Mouse (Mus musculus): Measurements from ENCODE around the gene Gm13272. TPM values are rescaled to one million over a fixed set of nuclear protein-coding genes. Genes with fewer than 3 reads are reported as not detected.
"Not testable (repeated sequence)": the region's sequence is repeated elsewhere in the genome, so short reads cannot be mapped to it uniquely, and the experiment has no call there.

The Gm13272 gene
- polyA plus RNA-seq, 1 experiment from 2014 or later: not detected

GRCm38 (mm10) chr4:88793936-88794675 lies 14.5 kb downstream of the Gm13272 start, which contains the start of gene Gm13275:
TSS of gene Gm13275 (plus strand) at chr4:88794487.
- ATAC-seq (ENCODE audit: low read depth); H3K27ac ChIP-seq (replicated peaks; ENCODE audit: low read depth, low read length); H3K9ac ChIP-seq (ENCODE audit: low read depth, low read length); H3K4me3 ChIP-seq (ENCODE audit: low read depth, low read length); H3K4me1 ChIP-seq (ENCODE audit: control insufficient read depth, insufficient read depth, low read length); H3K27me3 ChIP-seq (replicated peaks; ENCODE audit: control insufficient read depth, insufficient read depth, low read length); H3K36me3 ChIP-seq (ENCODE audit: control insufficient read depth, insufficient read depth, low read length); H3K9me3 ChIP-seq (ENCODE audit: control insufficient read depth, low read length); H3K4me2 ChIP-seq (ENCODE audit: low read depth, low read length); DNase-seq (ENCODE audit: low spot score): not testable (repeated sequence)
- WGBS: no CpG with 5 or more reads among the region's 52 CpGs

- not testable (repeated sequence) for DNase-seq (ENCODE audit: low spot score); H3K4me1 ChIP-seq (ENCODE audit: control insufficient read depth, insufficient read depth, low read length); H3K4me2 ChIP-seq (ENCODE audit: low read depth, low read length); H3K4me3 ChIP-seq (ENCODE audit: low read depth, low read length); H3K9ac ChIP-seq (ENCODE audit: low read depth, low read length); ATAC-seq (ENCODE audit: low read depth); H3K36me3 ChIP-seq (ENCODE audit: control insufficient read depth, insufficient read depth, low read length); H3K27me3 ChIP-seq (replicated peaks; ENCODE audit: control insufficient read depth, insufficient read depth, low read length); H3K27ac ChIP-seq (replicated peaks; ENCODE audit: low read depth, low read length); H3K9me3 ChIP-seq (ENCODE audit: control insufficient read depth, low read length)
- WGBS: no CpG with 5 or more reads among the region's 28 CpGs
Measured at GRCm38 (mm10) chr4:88797097-88797496, 17.4 kb downstream of the Gm13272 start, which contains the start of gene Gm13279. TSS of gene Gm13279 (plus strand) at chr4:88797397.

DNA sequence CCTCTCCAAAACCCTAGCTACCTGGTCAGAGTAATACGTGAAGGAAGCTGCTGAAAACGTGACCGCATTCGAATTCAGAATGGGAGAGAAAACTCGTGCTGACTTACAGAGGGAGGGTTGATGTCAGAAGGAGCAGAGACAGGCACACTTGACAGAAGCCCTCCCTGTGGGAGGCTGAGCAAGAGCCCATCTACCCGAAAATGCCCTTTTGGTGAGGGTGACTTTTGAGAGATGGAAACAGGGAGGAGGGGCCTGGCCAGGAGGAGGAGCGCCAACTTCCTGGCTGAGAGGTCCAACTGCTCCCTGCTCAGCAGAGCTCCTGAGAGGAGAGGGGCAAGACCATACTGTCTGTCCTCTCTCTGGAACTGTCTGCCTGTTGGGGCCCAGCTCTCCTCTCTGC lies 19.7 kb downstream of the Gm13272 start, which contains the start of gene Gm13285:
Gm13285 (plus strand) TSS at position 301 of the 400 bp plus-strand sequence.
- not testable (repeated sequence) for H3K9me3 ChIP-seq (ENCODE audit: control insufficient read depth, low read length); H3K4me3 ChIP-seq (ENCODE audit: low read depth, low read length); H3K4me1 ChIP-seq (ENCODE audit: control insufficient read depth, insufficient read depth, low read length); H3K9ac ChIP-seq (ENCODE audit: low read depth, low read length); H3K27ac ChIP-seq (replicated peaks; ENCODE audit: low read depth, low read length); ATAC-seq (ENCODE audit: low read depth); H3K4me2 ChIP-seq (ENCODE audit: low read depth, low read length); DNase-seq (ENCODE audit: low spot score); H3K36me3 ChIP-seq (ENCODE audit: control insufficient read depth, insufficient read depth, low read length); H3K27me3 ChIP-seq (replicated peaks; ENCODE audit: control insufficient read depth, insufficient read depth, low read length)
- 0% methylated on average over 2 of the region's 7 CpGs for WGBS

GRCm38 (mm10) chr4:88802954-88803353 lies 23.3 kb downstream of the Gm13272 start, which contains the start of gene Gm13287:
TSS of gene Gm13287 (plus strand) at chr4:88803254.
- H3K4me3 ChIP-seq (ENCODE audit: low read depth, low read length); H3K9me3 ChIP-seq (ENCODE audit: control insufficient read depth, low read length); H3K4me1 ChIP-seq (ENCODE audit: control insufficient read depth, insufficient read depth, low read length); H3K9ac ChIP-seq (ENCODE audit: low read depth, low read length); H3K27ac ChIP-seq (replicated peaks; ENCODE audit: low read depth, low read length); ATAC-seq (ENCODE audit: low read depth); DNase-seq (ENCODE audit: low spot score); H3K36me3 ChIP-seq (ENCODE audit: control insufficient read depth, insufficient read depth, low read length); H3K27me3 ChIP-seq (replicated peaks; ENCODE audit: control insufficient read depth, insufficient read depth, low read length); H3K4me2 ChIP-seq (ENCODE audit: low read depth, low read length): not testable (repeated sequence)
- WGBS: no CpG with 5 or more reads among the region's 29 CpGs

DNA sequence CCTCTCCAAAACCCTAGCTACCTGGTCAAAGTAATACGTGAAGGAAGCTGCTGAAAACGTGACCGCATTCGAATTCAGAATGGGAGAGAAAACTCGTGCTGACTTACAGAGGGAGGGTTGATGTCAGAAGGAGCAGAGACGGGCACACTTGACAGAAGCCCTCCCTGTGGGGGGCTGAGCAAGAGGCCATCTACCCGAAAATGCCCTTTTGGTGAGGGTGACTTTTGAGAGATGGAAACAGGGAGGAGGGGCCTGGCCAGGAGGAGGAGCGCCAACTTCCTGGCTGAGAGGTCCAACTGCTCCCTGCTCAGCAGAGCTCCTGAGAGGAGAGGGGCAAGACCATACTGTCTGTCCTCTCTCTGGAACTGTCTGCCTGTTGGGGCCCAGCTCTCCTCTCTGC lies 25.6 kb downstream of the Gm13272 start, which contains the start of gene Gm13288:
Gm13288 (plus strand) TSS at position 301 of the 400 bp plus-strand sequence.
- WGBS: no CpG with 5 or more reads among the region's 8 CpGs
- peak within 1 kb of the TSS; percentile 32; the same call in 1 of the 2 replicates for H3K4me2 ChIP-seq (ENCODE audit: low read depth, low read length)
- not testable (repeated sequence) for H3K36me3 ChIP-seq (ENCODE audit: control insufficient read depth, insufficient read depth, low read length); DNase-seq (ENCODE audit: low spot score); H3K9me3 ChIP-seq (ENCODE audit: control insufficient read depth, low read length); H3K27me3 ChIP-seq (replicated peaks; ENCODE audit: control insufficient read depth, insufficient read depth, low read length); ATAC-seq (ENCODE audit: low read depth); H3K27ac ChIP-seq (replicated peaks; ENCODE audit: low read depth, low read length); H3K9ac ChIP-seq (ENCODE audit: low read depth, low read length); H3K4me1 ChIP-seq (ENCODE audit: control insufficient read depth, insufficient read depth, low read length)
- peak within 1 kb of the TSS; percentile 20; the same call in 1 of the 2 replicates for H3K4me3 ChIP-seq (ENCODE audit: low read depth, low read length)

DNA sequence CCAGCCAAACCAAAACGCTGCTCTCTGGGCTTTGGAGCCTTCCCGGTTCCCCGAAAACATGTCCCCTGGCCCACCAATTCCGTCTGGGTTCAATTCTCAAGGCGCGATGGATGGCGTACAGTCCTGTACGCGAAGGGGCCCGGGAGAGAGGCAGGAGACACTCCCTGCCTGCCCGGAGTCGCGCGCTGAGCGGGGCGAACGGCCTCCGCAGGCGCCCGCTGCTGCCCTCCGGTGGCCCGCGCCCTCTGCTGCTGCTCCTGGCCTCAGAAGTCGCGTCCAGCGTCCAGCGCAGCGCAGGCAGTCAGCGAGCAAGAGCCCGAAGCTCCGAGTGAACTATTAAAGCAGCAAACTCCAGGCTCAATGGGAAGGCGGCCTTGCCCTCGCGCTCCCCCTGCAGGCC lies 26.1 kb downstream of the Gm13272 start:
- WGBS: no CpG with 5 or more reads among the region's 34 CpGs
- not testable (repeated sequence) for H3K4me1 ChIP-seq (ENCODE audit: control insufficient read depth, insufficient read depth, low read length); H3K9me3 ChIP-seq (ENCODE audit: control insufficient read depth, low read length); H3K27ac ChIP-seq (replicated peaks; ENCODE audit: low read depth, low read length); ATAC-seq (ENCODE audit: low read depth); DNase-seq (ENCODE audit: low spot score); H3K9ac ChIP-seq (ENCODE audit: low read depth, low read length); H3K27me3 ChIP-seq (replicated peaks; ENCODE audit: control insufficient read depth, insufficient read depth, low read length); H3K36me3 ChIP-seq (ENCODE audit: control insufficient read depth, insufficient read depth, low read length)
- Histone ChIP-seq H3K4me3 (ENCODE audit: low read depth, low read length) (peak overlapping the region; percentile 20; the same call in 1 of the 2 replicates), H3K4me2 (ENCODE audit: low read depth, low read length) (peak overlapping the region; percentile 32; the same call in 1 of the 2 replicates)

DNA sequence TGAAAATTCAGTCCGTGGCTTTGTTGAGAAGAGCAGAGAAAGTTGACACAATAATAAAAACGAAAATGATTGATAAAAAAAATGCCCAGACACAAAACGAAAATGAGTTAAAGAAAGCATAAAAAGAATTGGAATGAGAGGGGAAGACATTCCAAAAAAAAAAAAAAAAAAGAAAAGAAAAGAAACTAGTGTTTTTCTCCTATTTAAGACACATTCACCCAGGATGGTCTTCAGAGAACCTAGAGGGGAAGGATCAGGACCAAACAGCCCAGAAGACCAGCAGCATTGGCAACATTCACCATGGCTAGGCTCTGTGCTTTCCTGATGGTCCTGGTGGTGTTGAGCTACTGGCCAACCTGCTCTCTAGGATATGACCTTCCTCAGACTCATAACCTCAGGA lies 36.3 kb downstream of the Gm13272 start, which contains the start of gene Ifna7:
Ifna7 (plus strand) TSS at position 301 of the 400 bp plus-strand sequence.
- H3K27ac ChIP-seq (replicated peaks; ENCODE audit: low read depth, low read length): no peak within 1 kb of the TSS
- H3K4me1 ChIP-seq (ENCODE audit: control insufficient read depth, insufficient read depth, low read length): no peaks in the 10 kb centered on the region
- ATAC-seq (ENCODE audit: low read depth) (no peak), DNase-seq (ENCODE audit: low spot score) (no peak)
- H3K27me3 ChIP-seq (replicated peaks; ENCODE audit: control insufficient read depth, insufficient read depth, low read length): no peaks in the 10 kb centered on the region
- no peaks in the 10 kb centered on the region for H3K36me3 ChIP-seq (ENCODE audit: control insufficient read depth, insufficient read depth, low read length)
- H3K9ac ChIP-seq (ENCODE audit: low read depth, low read length): no peak within 1 kb of the TSS
- H3K4me3 ChIP-seq (ENCODE audit: low read depth, low read length): no peak within 1 kb of the TSS
- H3K9me3 ChIP-seq (ENCODE audit: control insufficient read depth, low read length): no peaks in the 10 kb centered on the region
- no peak within 1 kb of the TSS for H3K4me2 ChIP-seq (ENCODE audit: low read depth, low read length)
- WGBS: 59% methylated on average over 3 of the region's 3 CpGs

DNA sequence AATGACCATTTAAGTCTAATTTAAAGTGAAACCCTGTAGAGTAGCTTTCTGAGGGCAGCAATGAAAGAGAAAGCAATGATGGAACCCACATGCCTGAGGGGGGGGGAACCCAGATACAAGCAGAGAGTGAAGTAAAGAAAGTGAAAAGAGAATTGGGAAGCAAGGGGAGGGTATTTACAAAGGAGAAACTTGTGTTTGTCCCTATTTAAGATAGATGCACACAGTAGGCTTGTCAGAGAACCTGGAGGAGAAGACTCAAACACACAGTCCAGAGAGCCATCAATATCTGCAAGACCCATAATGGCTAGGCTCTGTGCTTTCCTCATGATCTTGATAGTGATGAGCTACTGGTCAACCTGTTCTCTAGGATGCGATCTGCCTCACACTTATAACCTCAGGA lies 40.0 kb downstream of the Gm13272 start, which contains the start of gene Ifna11:
Ifna11 (plus strand) TSS at position 301 of the 400 bp plus-strand sequence.
- Histone ChIP-seq H3K4me3 (ENCODE audit: low read depth, low read length) (no peak within 1 kb of the TSS), H3K9ac (ENCODE audit: low read depth, low read length) (no peak within 1 kb of the TSS), H3K4me1 (ENCODE audit: control insufficient read depth, insufficient read depth, low read length) (no peaks in the 10 kb centered on the region), H3K4me2 (ENCODE audit: low read depth, low read length) (no peak within 1 kb of the TSS), H3K9me3 (ENCODE audit: control insufficient read depth, low read length) (no peaks in the 10 kb centered on the region), H3K27ac (replicated peaks; ENCODE audit: low read depth, low read length) (no peak within 1 kb of the TSS), H3K27me3 (replicated peaks; ENCODE audit: control insufficient read depth, insufficient read depth, low read length) (no peaks in the 10 kb centered on the region), H3K36me3 (ENCODE audit: control insufficient read depth, insufficient read depth, low read length) (no peaks in the 10 kb centered on the region)
- 71% methylated on average over 1 of the region's 1 CpGs for WGBS
- no peak for DNase-seq (ENCODE audit: low spot score)
- ATAC-seq (ENCODE audit: low read depth): no peak
